Mouse (Mus musculus): ENCODE data around the gene St7. TPM values are rescaled to one million over a fixed set of nuclear protein-coding genes. Genes with fewer than 3 reads are reported as not detected.
A peak's percentile ranks its signal among the peaks of the same experiment; 100 is the strongest.

St7 gene
- total RNA-seq, 4 experiments from 2014 or later = 31.5 to 58.0 (median 46.3) TPM

DNA sequence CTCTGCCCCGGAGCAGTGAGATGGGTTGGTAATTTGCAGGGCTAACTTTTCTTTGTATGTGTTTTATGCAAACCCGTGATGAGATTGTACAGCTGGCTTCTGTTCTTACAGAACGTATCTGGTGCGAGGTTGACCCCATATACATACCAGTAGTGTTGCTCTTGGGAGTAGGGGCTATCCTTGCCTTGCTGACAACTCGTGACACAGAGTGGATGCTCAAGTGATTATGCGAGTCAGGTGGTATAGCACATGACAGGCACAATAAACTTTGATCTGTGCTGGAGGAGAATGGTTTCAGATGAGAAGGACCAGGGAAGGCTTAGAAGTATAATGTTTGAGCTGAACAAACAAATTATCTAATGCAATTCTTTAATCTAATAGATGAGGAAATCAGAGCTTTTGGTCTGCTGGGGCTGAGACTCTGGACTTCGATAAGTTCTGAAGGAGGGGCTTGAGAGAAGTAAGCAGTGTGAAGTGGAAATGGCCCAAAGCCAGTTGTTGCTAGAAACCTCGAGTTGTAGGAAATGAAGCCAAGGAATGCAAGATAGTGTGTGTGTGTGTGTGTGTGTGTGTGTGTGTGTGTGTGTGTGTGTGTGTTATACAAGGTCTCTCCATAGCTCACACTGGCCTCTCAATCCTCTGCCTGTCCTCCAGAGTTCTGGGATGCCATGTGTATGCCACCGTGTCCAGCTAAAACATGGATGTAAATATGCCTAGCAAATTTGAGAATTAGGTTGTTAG, 251.3 kb downstream of the St7 start:
- DNase-seq (ENCODE audit: low spot score in 2 of 2) = no peak

DNA sequence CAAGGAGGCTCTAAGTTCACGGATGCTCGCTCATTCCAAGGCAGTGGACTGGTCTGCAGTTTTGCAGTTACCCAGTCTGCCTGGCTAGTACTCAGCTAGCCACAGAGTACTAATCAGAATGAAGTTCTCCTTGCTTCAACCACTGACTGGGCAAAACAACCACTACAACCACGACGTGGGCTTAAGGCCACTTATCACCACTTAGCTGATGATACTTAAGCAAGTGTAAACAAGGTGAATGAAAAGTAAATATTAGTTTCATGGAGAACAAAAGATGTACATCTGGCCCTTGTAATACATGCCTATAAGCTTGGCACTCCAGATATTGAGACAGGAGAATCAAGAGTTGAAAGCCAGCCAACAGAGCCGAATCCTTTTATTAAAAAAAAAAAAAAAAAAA, 253.7 kb downstream of the St7 start:
- no peak for DNase-seq (ENCODE audit: low spot score in 2 of 2)

DNA sequence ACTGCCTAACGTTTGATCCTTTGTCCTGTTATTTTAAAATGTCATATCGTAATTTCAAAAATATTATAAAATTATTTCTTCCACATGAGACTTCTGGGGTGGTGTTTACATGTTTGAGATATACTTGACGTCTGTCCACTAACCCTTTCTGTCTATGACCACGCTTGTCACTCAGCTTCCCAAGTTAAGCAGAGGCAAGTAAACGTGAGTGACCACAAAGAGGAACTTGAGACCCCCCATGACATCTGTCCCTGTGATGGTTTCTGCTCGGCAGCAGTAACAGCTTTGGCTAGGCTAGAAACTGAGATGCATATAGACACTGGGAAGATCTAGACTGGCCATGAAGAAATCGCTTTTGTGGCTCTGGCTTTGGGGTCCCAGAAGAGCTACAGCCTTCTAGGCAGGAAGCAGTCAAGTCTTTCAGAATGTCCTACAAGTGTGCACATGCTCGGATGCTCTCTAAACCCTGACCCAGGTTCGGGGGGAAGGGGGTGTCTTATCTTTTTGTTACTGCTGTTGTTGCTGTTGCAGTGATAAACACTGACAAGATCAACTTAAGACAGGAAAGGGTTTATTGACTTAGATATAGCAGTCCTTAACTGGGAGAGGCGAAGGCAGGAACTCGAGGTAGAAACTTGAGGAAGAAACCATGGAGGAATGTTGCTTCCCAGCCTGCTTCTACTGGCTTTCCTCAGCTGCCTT, 254.5 kb downstream of the St7 start:
- no peak for DNase-seq (ENCODE audit: low spot score in 2 of 2)

DNA sequence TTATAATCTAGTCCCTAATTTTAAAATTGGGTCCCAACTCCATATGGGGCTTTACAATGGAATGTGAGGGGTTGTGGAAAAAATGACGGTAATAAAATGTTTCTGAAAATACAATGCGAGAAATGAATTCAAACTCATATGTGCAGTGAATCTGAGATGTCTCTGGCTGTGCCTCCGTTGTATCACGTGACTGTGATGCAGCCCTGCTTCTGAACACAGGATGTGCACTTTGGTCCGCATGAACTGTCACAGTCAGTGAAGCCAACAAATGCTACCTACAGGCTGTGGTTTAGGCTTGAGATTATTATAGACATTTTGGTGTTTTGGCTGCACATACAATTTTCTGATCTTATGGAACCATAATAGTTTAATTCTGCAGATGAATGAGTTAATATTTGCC, 256.4 kb downstream of the St7 start:
- no peak for DNase-seq (ENCODE audit: low spot score in 2 of 2)

DNA sequence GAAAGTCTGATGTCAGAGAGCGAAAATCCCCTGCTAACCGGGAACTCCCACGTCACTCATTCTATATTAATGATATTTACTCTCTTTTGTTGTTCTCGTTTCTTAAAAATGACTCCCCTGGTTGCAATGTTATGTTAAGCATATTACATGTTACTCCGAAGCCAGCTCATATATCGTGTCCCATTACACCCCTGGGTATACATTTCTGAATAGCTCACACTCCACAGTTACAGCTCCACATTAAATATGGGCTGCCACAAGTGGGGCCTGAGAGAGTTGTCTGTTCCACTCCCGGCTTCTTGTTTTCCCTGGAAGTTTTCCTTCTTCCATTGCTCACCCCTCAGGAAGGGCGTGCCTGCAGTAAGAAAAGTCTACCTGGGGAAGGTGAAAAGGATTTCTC, 259.0 kb downstream of the St7 start:
- DNase-seq (ENCODE audit: low spot score in 2 of 2) = no peak

DNA sequence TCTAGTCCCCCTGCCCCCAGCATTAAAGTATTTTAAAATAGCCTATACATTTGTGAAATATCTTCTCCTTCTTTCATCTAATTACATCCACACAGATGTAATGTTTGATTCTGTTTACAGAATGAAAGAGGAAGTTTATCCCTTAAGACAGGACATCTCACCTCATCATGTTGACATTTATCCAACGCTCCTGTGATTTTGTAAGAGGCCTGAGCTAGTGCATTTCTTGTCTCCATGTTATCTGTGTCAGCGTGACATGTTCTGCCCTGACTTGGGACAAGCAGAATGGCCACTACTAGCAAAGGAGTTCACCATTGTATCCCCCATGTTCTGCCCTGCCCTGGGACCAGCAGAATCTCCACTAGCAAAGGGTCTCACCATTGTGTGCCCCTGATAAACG, 270.7 kb downstream of the St7 start:
- DNase-seq (ENCODE audit: low spot score in 2 of 2) = no peak

DNA sequence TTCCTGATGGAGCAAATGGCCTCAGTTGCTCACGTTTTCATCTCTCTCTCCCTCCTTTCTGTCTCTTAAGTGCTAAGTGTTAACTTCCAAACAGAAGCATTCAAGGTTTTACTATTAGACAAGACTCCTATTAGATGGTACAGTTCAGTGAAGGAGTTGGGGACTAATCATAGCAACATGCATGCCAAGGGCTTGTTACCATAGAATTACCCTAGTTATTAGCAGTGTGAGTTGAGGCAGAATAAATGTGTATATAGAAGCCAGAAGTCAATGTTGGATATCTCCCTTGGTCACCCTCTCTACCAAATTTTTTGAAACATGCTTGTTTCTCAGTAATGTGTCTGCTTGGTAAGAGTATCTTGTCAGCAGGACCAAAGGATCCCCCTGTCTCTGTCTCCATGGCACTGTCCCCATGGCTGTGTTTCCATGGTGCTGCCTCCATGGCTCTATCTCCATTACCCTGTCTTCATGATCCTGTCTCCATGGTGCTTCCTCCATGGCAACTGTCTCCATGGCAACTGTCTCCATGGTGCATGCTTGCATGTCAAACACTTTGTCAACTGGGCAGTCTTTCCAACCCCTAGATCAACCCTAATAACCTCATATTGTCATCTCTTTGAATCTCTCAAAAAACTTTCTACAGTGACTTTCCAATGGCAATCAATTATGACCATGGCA, 275.9 kb downstream of the St7 start:
- DNase-seq (ENCODE audit: low spot score in 2 of 2) = peak in 1 of 2 experiments; percentile 6

DNA sequence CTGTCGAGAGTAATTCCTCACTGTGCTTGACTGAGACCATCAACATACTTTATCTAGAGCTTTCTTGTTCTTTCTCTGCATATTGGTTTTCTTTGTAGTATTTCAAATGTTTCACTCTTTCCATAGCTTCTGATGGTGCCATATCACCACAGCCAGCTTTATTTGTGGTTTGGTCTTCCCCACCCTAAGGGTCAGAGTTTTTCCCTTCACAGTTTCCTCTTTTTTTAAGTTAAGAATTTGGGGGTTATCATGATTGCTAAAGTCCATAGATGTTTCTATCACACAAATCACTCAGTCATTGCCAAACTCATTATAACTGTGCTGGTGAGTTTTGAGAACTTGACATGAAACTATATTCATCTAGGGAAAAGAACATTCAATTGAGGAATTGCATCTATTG, 277.1 kb downstream of the St7 start:
- DNase-seq (ENCODE audit: low spot score in 2 of 2) = no peak

DNA sequence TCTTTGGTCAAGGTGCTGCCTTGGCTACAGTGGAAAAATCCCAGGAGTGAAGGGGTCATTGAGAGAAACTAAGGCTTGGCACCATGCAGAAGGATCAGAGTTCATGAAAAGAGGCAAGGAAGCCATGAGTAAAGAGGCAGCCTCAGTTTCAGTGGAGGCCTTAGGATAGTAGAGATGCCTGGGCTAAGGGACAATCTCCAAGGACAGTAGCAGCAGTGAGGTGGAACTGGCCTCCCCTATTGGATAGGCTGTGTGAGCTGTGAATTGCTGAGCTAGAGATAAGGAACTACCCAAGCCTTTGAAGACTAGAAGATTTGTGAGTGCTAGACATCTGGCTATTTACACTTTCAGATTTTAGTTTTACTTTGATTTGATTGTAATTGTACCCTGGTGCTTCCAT, 278.7 kb downstream of the St7 start:
- DNase-seq (ENCODE audit: low spot score in 2 of 2) = no peak

DNA sequence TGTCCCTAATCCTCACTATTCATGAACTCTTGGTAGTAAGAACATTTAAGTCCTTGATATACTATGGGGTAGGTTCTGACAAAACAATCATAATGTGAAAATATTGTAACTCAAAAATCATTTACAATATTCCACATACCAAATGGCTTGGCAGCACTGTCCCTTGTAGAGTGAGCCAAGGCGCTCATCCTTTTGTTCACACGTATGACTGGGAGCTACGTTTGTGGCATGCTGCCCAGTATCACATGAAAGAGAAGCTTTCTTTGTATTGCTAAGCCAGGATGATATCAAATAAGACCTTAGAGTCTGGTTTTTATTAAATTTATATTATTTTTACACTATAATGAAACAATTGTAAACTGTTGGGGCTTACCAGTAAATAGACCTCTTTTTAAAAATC, 281.7 kb downstream of the St7 start:
- DNase-seq (ENCODE audit: low spot score in 2 of 2) = no peak

DNA sequence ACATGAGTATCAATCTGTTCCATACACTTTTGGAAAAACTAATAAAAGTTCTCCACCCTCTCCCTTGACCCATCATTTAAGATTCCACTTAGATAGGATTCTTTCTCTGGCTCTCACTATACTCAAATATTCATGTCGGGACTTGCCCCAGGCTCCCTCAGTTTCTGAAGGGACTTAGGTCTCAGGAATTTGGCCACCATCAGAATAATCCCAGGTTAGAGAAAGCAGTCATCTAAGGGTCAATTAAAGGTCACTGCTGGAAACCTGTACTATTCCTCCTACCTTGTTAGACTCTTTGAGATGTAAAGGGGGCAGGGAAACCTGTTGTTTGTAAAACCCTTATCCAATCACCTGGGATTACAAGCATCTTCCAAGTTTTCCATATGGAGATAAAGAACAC, 284.4 kb downstream of the St7 start:
- no peak for DNase-seq (ENCODE audit: low spot score in 2 of 2)

DNA sequence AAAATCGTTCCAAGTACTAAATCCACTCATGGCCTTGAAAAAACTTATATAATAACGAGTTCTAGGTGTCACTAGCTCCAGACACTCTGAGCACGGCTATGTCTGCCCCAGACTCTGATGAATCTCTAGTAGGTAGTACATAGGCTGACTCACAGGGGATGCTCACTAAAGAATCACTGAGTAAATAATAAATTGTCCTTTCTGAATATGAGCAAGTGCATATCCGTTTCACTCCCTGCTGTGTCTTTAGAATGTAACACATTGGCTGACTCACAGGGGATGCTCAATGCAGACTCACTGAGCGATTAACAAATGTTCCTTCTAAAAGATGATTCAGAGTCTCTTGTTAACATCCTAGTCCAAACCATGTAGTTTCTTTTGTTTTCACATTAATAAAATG, 285.6 kb downstream of the St7 start:
- DNase-seq (ENCODE audit: low spot score in 2 of 2) = no peak

DNA sequence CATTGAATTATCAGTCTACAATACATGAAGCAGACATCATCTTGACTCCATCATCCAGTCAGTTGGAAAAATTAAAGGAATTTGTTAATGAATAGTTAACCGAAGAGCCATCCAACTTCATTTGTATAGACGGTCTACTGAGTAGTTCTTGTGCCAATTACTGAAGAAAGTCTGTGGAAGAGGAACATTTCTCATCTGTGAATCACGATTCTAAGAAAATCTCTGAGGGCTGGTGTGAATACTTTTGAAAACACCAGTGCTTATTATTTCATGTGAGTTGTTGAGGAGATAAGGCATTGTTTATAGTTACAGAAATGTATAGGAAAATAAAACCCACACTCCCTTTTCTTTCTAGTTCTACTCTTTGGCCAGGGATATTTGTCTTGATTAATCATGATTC, 286.1 kb downstream of the St7 start:
- no peak for DNase-seq (ENCODE audit: low spot score in 2 of 2)

DNA sequence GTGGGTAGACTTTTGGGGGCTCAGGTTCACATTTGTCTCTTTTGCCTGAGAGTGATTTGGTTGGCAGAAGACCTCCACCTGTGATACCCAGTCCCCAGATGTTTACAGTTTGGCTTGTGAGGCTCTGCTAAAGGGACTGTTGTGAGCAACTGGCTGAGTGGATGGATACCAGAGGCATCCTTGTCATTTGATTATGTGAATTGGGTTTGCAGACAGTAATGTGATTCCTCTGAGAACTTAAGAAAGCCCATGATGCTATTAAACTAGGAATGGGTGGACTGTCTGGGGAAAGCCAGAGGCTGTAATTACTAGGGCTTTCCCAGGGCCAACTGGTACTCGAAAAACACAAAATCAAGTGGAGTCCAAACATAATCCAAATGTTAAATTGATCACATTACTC, 286.6 kb downstream of the St7 start:
- no peak for DNase-seq (ENCODE audit: low spot score in 2 of 2)

DNA sequence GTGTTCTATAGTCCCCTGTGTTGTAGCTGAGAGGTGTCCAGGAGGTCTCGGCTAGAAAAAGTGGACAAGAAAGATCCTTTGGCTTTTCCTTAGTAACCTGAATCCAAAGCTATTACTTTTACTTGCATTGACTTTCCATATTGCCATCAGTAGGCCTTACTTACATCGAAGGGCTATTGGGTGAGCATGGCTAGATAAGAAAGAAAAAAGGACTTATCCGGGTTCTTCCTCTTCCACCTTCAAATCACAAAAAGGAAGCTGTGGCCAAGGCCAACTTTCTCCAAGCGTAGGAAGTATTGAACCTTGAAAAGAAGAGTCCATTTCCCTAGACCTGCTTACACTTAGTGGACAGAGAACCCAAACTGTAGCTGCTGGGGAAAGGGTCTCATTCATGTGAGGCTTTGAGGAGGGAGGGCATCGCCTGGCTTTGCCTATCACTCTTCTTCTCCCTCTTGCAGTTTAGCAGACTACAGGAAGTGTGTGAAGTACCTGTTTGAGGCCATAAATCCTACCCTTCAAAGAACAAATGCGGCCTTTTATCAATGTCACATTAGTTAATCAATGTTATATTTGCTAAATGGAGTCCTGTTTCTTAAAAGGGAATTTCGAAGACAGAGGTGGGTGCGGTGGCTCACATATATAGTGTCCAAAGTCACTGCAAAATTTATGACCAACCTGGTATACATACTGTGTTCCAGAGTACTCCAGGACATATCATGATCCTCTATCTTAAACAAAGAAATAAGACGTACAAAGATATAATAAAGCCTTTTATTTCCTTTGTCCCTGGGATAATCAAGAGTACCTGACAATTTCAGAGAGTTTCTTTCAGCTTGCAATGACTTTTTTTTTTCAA, 297.7 kb downstream of the St7 start:
- DNase-seq (ENCODE audit: low spot score in 2 of 2) = no peak

DNA sequence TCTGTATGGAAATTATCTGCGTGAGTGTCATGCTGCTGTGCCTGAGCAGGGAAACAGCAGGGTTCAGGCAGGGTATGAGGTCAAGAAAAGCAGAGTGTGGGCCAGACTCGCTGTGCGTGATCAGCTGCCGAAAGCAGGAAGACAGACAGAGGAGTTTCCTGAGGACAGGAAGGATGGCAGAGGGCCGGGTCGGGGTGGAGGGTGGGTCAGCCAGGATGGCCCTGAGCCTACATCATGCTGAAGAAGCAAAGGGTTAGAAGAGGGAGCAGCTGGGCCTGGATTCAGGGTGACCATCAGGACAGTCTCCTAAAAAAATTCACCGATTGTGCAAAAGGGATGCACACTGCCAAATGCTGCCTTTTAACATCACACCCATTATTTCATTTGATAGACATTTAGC, 298.9 kb downstream of the St7 start:
- DNase-seq (ENCODE audit: low spot score in 2 of 2) = no peak

Other genes with a start within 250 kb of the St7 start
- gene Met, start 229.1 kb upstream of the St7 start, total RNA-seq (2022) = 1 to 10 TPM; 2.9 to 5.3 (median 4.5) TPM
- gene Capza2, start 56.7 kb upstream of the St7 start, total RNA-seq (2022) = 100 to 1,000 TPM; 271 to 292 (median 278) TPM

All from layer of hippocampus, adult 8-10 months (tissue).